8 mouse cellular contexts compared by ENCODE assay signal in the genomic region with DNA sequence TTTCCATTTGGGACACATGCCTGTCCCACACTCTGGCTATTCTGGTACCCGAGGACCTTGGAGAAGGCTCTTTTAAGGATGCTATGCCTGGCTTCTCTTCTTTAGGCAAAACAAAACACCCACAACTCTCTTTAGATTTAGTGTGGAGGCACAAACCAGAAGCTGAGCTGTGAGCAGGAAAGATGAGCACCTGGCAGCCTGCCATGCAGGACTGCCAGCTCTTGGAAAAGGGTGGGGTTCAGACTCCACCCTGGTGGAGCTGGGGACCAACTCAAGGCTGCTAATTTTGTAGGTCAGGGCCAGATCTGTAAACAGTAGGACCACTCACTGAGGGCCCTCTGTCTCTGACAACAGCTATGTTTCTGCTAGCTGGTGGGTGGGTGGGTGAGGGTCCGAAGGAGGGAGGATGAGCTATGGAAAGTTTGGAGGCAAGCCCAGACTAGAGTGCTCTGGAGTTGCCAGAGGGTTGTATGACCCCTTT. TPM values are rescaled to one million over a fixed set of nuclear protein-coding genes. Genes with fewer than 3 reads are reported as not detected.
DNase-seq lines count a peak whose midpoint lies in the region; ATAC-seq and TF ChIP-seq lines count a peak whose summit lies in the region.

No protein-coding gene starts in this region.

- TF ChIP-seq POLR2A in thymus, adult 2 months (IDR thresholded peaks at IDR 0.05; ENCODE audit: control insufficient read depth, extremely low read depth, insufficient read depth, low read length, poor library complexity) = no peak

- DNase-seq in forebrain, embryonic 10.5 days (ENCODE audit: extremely low spot score, low spot score) = no peak
- DNase-seq in spleen, adult 12 weeks (ENCODE audit: low spot score) = peak; percentile 67
- no peak for DNase-seq in spleen, adult 18-20 months
- DNase-seq in spleen, postnatal 36 days (ENCODE audit: low spot score in 2 of 2) = peak; percentile 54 to 77
- DNase-seq in thymus, adult 2 months = no peak

- no peak overlapping the region for H3K4me2 ChIP-seq in forebrain, embryonic 16.5 days (ENCODE audit: low read length)
- H3K4me2 ChIP-seq in limb, embryonic 15.5 days = no peak overlapping the region

- no peaks in the 10 kb centered on the region for H3K36me3 ChIP-seq in forebrain, embryonic 16.5 days (ENCODE audit: control insufficient read depth, insufficient read depth)
- no peaks in the 10 kb centered on the region for H3K36me3 ChIP-seq in forebrain, embryonic 10.5 days (replicated peaks)
- H3K36me3 ChIP-seq in limb, embryonic 15.5 days = no peaks in the 10 kb centered on the region
- H3K36me3 ChIP-seq in thymus, adult 2 months (ENCODE audit: control insufficient read depth, insufficient read depth, low read length) = no peaks in the 10 kb centered on the region

- no peak overlapping the region for H3K4me3 ChIP-seq in forebrain, embryonic 16.5 days (replicated peaks; ENCODE audit: low read length)
- H3K4me3 ChIP-seq in forebrain, embryonic 10.5 days = no peak overlapping the region
- no peak overlapping the region for H3K4me3 ChIP-seq in limb, embryonic 15.5 days
- no peak overlapping the region for H3K4me3 ChIP-seq in thymus, adult 2 months (ENCODE audit: control insufficient read depth, insufficient read depth, low read length)

- 44% methylated on average over 2 of the region's 2 CpGs for WGBS in forebrain, embryonic 16.5 days
- WGBS in forebrain, embryonic 10.5 days = 85% methylated on average over 2 of the region's 2 CpGs
- WGBS in limb, embryonic 15.5 days = 45% methylated on average over 2 of the region's 2 CpGs
- 94% methylated on average over 2 of the region's 2 CpGs for WGBS in thymus, adult 2 months

- peaks cover 17% of the 10 kb centered on the region for H3K4me1 ChIP-seq in forebrain, embryonic 16.5 days (replicated peaks; ENCODE audit: control insufficient read depth, insufficient read depth, low read length)
- peaks cover 49% of the 10 kb centered on the region for H3K4me1 ChIP-seq in forebrain, embryonic 10.5 days
- H3K4me1 ChIP-seq in limb, embryonic 15.5 days = peaks cover 41% of the 10 kb centered on the region
- no peaks in the 10 kb centered on the region for H3K4me1 ChIP-seq in thymus, adult 2 months (replicated peaks; ENCODE audit: control insufficient read depth, insufficient read depth, low read length)

- H3K9ac ChIP-seq in forebrain, embryonic 16.5 days (replicated peaks; ENCODE audit: low read depth, low read length) = no peak overlapping the region
- H3K9ac ChIP-seq in limb, embryonic 15.5 days = no peak overlapping the region

- no peaks in the 10 kb centered on the region for H3K9me3 ChIP-seq in forebrain, embryonic 16.5 days (ENCODE audit: control insufficient read depth, low read length)
- no peaks in the 10 kb centered on the region for H3K9me3 ChIP-seq in forebrain, embryonic 10.5 days
- no peaks in the 10 kb centered on the region for H3K9me3 ChIP-seq in limb, embryonic 15.5 days

- H3K27me3 ChIP-seq in forebrain, embryonic 16.5 days (replicated peaks; ENCODE audit: control insufficient read depth, insufficient read depth, low read length) = no peaks in the 10 kb centered on the region
- no peaks in the 10 kb centered on the region for H3K27me3 ChIP-seq in forebrain, embryonic 10.5 days (ENCODE audit: poor library complexity, severe bottlenecking)
- H3K27me3 ChIP-seq in limb, embryonic 15.5 days = no peaks in the 10 kb centered on the region
- no peaks in the 10 kb centered on the region for H3K27me3 ChIP-seq in thymus, adult 2 months (ENCODE audit: control insufficient read depth, insufficient read depth, low read length)

- ATAC-seq in forebrain, embryonic 16.5 days = no peak
- no peak for ATAC-seq in limb, embryonic 15.5 days (ENCODE audit: insufficient number of reproducible peaks, low FRiP score, low TSS enrichment, low read depth)
- ATAC-seq in inflammation-experienced regulatory T-cells, adult 6 months = no peak

- TF ChIP-seq CTCF in thymus, adult 2 months (IDR thresholded peaks at IDR 0.05; ENCODE audit: borderline replicate concordance, control insufficient read depth, extremely low read depth, insufficient read depth, low read length, poor library complexity) = no peak

- peak overlapping the region; percentile 25; the same call in 1 of the 2 replicates for H3K27ac ChIP-seq in forebrain, embryonic 16.5 days (ENCODE audit: low read length)
- H3K27ac ChIP-seq in forebrain, embryonic 10.5 days = no peak overlapping the region
- peak overlapping the region; percentile 60 for H3K27ac ChIP-seq in limb, embryonic 15.5 days
- H3K27ac ChIP-seq in thymus, adult 2 months (ENCODE audit: control insufficient read depth, insufficient read depth, low read length) = no peak overlapping the region

RNA-seq across cellular contexts. Expression of a gene that starts 13.3 kb away (rescaled TPM):
- 6.2 and 8.5 TPM in 2 replicates for polyA plus RNA-seq in forebrain, embryonic 16.5 days (2015; fragmentation: Nextera tagmentation; extraction: Ambion mirVana)
- polyA plus RNA-seq in forebrain, embryonic 10.5 days (2016; fragmentation: Nextera tagmentation; extraction: Ambion mirVana) = 1.2 and 1.5 TPM in 2 replicates
- polyA plus RNA-seq in limb, embryonic 15.5 days (2015; fragmentation: Nextera tagmentation; extraction: Ambion mirVana) = 13.9 and 15.0 TPM in 2 replicates
- 1 to 10 TPM; 1.5 to 6.0 (median 5.0) TPM for polyA plus RNA-seq in inflammation-experienced regulatory T-cells, adult 6 months (2017; shearing (Covaris generic))
- 6.8 and 9.8 TPM in 2 replicates for polyA plus RNA-seq in thymus, adult 2 months (2012; rRNA removed)

Comparison
In these comparisons a context has a peak if more than half of its experiments do, and no peak if none do; other contexts are left out.
1. H3K27ac ChIP-seq: peak in forebrain, embryonic 16.5 days (single experiment) and limb, embryonic 15.5 days (single experiment); none in forebrain, embryonic 10.5 days (single experiment) and thymus, adult 2 months (single experiment).
2. DNase-seq: peak in spleen, adult 12 weeks (single experiment) and spleen, postnatal 36 days (2 of 2); none in forebrain, embryonic 10.5 days (single experiment), spleen, adult 18-20 months (0 of 2) and thymus, adult 2 months (single experiment).